Mouse (Mus musculus): ENCODE results near the gene Lyrm4. TPM values are rescaled to one million over a fixed set of nuclear protein-coding genes. Genes with fewer than 3 reads are reported as not detected.

Gene Lyrm4
- total RNA-seq, 2 experiments from 2014 or later, result 20.7 to 21.6 TPM

DNA sequence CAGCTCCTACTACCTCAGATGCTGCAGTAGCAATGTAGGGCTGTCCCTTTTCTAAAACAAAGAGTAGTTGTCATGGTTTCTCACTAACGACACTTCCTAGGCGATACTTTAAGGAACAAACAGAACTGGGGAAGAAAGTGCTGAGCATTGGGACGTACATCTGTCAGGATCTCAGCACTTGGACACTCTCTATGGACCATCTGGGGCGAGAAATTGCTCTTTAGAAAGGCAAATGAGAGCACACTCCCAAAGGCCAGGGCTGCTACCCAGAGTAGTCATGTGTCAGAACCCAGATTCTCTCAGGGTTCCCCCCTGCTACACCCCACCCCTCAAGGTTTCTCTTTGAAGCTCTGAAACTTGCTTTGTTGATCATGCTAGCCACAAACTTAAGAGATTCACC, 136.9 kb downstream of the Lyrm4 start:
- TF ChIP-seq CTCF (IDR thresholded peaks at IDR 0.05), result no peak
- no peak for DNase-seq (ENCODE audit: extremely low spot score in 1 of 2, low spot score in 2 of 2)
- intact Hi-C loops (cut with DNase I), result no loop called here

DNA sequence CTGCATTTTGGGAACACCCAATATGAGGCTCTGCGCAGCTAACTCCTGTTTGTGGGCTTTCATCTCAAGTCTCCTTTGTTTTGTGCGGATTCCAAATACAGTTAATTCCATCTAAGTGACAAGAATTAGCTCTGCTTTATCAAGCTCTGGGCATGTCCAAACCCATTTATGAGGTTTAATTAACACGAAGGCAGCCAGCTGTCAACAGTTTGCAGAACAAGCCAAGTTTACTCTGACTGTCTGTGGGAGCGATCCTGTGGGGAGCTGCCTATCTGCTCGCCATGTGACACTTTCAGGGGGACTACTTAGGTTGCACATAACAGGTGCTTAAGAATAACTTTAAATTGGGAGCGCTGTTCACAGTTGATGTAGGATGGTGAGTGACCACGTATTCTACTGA, 140.4 kb downstream of the Lyrm4 start:
- DNase-seq (ENCODE audit: extremely low spot score in 1 of 2, low spot score in 2 of 2), result no peak
- no peak overlapping the region for H3K4me3 ChIP-seq
- no peak for TF ChIP-seq CTCF (IDR thresholded peaks at IDR 0.05)
- intact Hi-C loops (cut with DNase I), result no loop called here
- no peak overlapping the region for H3K27ac ChIP-seq

More for the DNA sequence above, 136.9 kb downstream of the Lyrm4 start:
- no peak overlapping the region for H3K4me3 ChIP-seq
- H3K27ac ChIP-seq, result peak overlapping the region; percentile 68; the same call in 1 of the 2 replicates

GRCm38 (mm10) chr13:35969829-35970228, 147.5 kb downstream of the Lyrm4 start:
- peak overlapping the region; percentile 28 for H3K27ac ChIP-seq
- no peak for DNase-seq (ENCODE audit: extremely low spot score in 1 of 2, low spot score in 2 of 2)
- no peak for TF ChIP-seq CTCF (IDR thresholded peaks at IDR 0.05)
- intact Hi-C loops (cut with DNase I), result no loop called here
- peak overlapping the region; percentile 56 for H3K4me3 ChIP-seq

GRCm38 (mm10) chr13:35969431-35969721, 147.9 kb downstream of the Lyrm4 start:
- H3K4me3 ChIP-seq, result peak overlapping the region; percentile 56
- intact Hi-C loops (cut with DNase I), result no loop called here
- H3K27ac ChIP-seq, result peak overlapping the region; percentile 61
- no peak for TF ChIP-seq CTCF (IDR thresholded peaks at IDR 0.05)
- DNase-seq (ENCODE audit: extremely low spot score in 1 of 2, low spot score in 2 of 2), result peak in 1 of 2 experiments; percentile 19

DNA sequence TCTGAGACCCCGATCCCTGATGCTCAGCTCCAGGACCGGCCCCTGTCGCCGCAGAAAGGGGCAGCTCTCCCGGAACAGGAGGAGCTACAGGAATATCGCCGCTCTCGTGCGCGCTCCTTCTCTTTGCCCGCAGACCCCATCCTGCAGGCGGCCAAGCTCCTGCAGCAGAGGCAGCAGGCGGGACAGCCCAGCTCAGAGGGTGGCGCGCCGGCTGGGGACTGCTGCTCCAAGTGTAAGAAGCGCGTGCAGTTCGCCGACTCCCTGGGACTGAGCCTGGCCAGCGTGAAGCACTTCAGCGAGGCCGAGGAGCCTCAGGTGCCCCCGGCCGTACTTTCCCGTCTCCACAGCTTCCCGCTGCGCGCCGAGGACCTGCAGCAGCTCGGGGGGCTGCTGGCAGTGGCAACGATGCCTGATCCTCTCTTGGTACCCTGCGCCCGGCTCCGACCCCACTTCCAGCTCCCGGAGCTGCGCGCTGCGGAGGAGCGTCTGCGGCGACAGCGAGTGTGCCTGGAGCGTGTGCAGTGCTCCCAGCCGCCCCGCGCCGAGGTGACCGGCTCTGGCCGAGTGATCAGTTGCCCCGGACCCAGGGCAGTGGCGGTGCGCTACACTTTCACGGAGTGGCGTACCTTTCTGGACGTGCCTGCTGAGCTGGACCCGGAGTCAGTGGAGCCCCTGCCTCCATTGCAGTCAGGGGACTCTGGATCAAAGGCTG, 148.5 kb downstream of the Lyrm4 start:
- Histone ChIP-seq H3K27ac (peak overlapping the region; percentile 61), H3K4me3 (peak overlapping the region; percentile 56)
- no peak for TF ChIP-seq CTCF (IDR thresholded peaks at IDR 0.05)
- DNase-seq (ENCODE audit: extremely low spot score in 1 of 2, low spot score in 2 of 2), result peak; percentile 31 to 37
- intact Hi-C loops (cut with DNase I), result no loop called here

GRCm38 (mm10) chr13:35968131-35968718, 149.1 kb downstream of the Lyrm4 start:
- intact Hi-C loops (cut with DNase I), result no loop called here
- peak; percentile 20 to 34 for DNase-seq (ENCODE audit: extremely low spot score in 1 of 2, low spot score in 2 of 2)
- Histone ChIP-seq H3K27ac (peak overlapping the region; percentile 61), H3K4me3 (peak overlapping the region; percentile 56)
- TF ChIP-seq CTCF (IDR thresholded peaks at IDR 0.05), result no peak; the same call in 1 of the 2 replicates

- Histone ChIP-seq H3K27ac (peak overlapping the region; percentile 61; the same call in 1 of the 2 replicates), H3K4me3 (peak overlapping the region; percentile 56)
- intact Hi-C loops (cut with DNase I), result no loop called here
- no peak for DNase-seq (ENCODE audit: extremely low spot score in 1 of 2, low spot score in 2 of 2)
- no peak for TF ChIP-seq CTCF (IDR thresholded peaks at IDR 0.05)
Observed at GRCm38 (mm10) chr13:35967690-35968089, 149.6 kb downstream of the Lyrm4 start.

DNA sequence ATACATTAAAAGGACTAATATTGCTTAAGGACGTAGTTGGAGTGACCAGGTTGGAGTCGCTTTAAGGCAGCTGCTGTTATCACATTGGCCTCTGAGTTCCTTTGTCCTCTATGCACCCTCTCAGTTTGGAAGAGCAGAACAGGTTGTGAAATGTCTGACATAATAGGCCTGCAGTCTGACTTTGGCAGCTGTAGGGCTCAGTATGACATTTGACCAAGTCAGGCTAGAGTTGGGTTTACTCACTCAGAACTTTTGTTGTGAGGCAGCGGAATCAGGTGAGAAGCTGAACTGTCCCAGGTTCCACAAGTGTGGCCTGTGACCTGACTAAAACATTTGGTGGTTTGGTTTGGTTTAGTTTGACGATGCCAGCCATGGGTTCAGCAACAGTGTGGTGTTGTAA, 153.7 kb downstream of the Lyrm4 start:
- Histone ChIP-seq H3K4me3 (no peak overlapping the region), H3K27ac (no peak overlapping the region)
- intact Hi-C loops (cut with DNase I), result no loop called here
- DNase-seq (ENCODE audit: extremely low spot score in 1 of 2, low spot score in 2 of 2), result no peak
- no peak for TF ChIP-seq CTCF (IDR thresholded peaks at IDR 0.05)

GRCm38 (mm10) chr13:35959391-35960067, 157.8 kb downstream of the Lyrm4 start:
- no peak for DNase-seq (ENCODE audit: extremely low spot score in 1 of 2, low spot score in 2 of 2)
- H3K4me3 ChIP-seq, result no peak overlapping the region
- intact Hi-C loops (cut with DNase I), result loop anchor here (10.0 kb wide), 1 partner anchor 835 kb away; no protein-coding TSS in a partner anchor
- TF ChIP-seq CTCF (IDR thresholded peaks at IDR 0.05), result no peak
- H3K27ac ChIP-seq, result no peak overlapping the region

GRCm38 (mm10) chr13:35958539-35958938, 158.8 kb downstream of the Lyrm4 start, which contains the start of gene Ppp1r3g:
TSS of gene Ppp1r3g (plus strand) at chr13:35958839.
- TF ChIP-seq CTCF (IDR thresholded peaks at IDR 0.05), result no peak
- intact Hi-C loops (cut with DNase I), result loop anchor here (10.0 kb wide), 1 partner anchor 834 kb away; no protein-coding TSS in a partner anchor

GRCm38 (mm10) chr13:35949814-35950455, 167.4 kb downstream of the Lyrm4 start:
- no peak for DNase-seq (ENCODE audit: extremely low spot score in 1 of 2, low spot score in 2 of 2)
- TF ChIP-seq CTCF (IDR thresholded peaks at IDR 0.05), result no peak
- no peak overlapping the region for H3K4me3 ChIP-seq
- no peak overlapping the region for H3K27ac ChIP-seq
- intact Hi-C loops (cut with DNase I), result loop anchor here (5.0 to 10.0 kb wide), 4 partner anchors 163 to 1035 kb away; no protein-coding TSS in a partner anchor

More at GRCm38 (mm10) chr13:35958539-35958938, 158.8 kb downstream of the Lyrm4 start, which contains the start of gene Ppp1r3g:
- Histone ChIP-seq H3K27ac (no peak within 1 kb of the TSS), H3K4me3 (no peak within 1 kb of the TSS)
- DNase-seq (ENCODE audit: extremely low spot score in 1 of 2, low spot score in 2 of 2), result no peak
